Mouse (Mus musculus) hindbrain, embryonic 13.5 days (tissue): ENCODE measurements around the gene Pcdh18. TPM values are rescaled to one million over a fixed set of nuclear protein-coding genes. Genes with fewer than 3 reads are reported as not detected.
A peak's percentile ranks its signal among the peaks of the same experiment; 100 is the strongest.

ENCODE experiments used
- ATAC-seq: fragments of 200-750 bp; cut with Nextera tagmentation; 2 replicates; pipeline ENCODE4 v1.8.0; 2017; ENCODE audit warnings: moderate TSS enrichment; ENCODE audit not compliant: low FRiP score
- H3K27ac ChIP-seq: fragments of 300-500 bp; sonication (generic); 2 replicates; pipeline ENCODE4 v1.5.1; 2015; ENCODE audit warnings: inconsistent platforms, mild to moderate bottlenecking, moderate library complexity
- H3K27me3 ChIP-seq: fragments of 300-500 bp; sonication (generic); 2 replicates; pipeline ENCODE4 v1.6.1; 2015; ENCODE audit warnings: mild to moderate bottlenecking, inconsistent platforms
- H3K36me3 ChIP-seq: fragments of 300-500 bp; sonication (generic); 2 replicates; pipeline ENCODE4 v1.6.1; 2015; ENCODE audit warnings: mild to moderate bottlenecking, inconsistent platforms
- H3K4me1 ChIP-seq: fragments of 300-500 bp; sonication (generic); replicated peaks from 2 replicates; pipeline ENCODE4 v1.6.1; 2015; ENCODE audit warnings: inconsistent platforms
- H3K4me2 ChIP-seq: fragments of 300-500 bp; sonication (generic); 2 replicates; pipeline ENCODE4 v1.6.1; 2015; ENCODE audit warnings: inconsistent platforms, mild to moderate bottlenecking, moderate library complexity
- H3K4me3 ChIP-seq: fragments of 300-500 bp; sonication (generic); 2 replicates; pipeline ENCODE4 v1.5.1; 2015; ENCODE audit warnings: mild to moderate bottlenecking, inconsistent platforms
- H3K9ac ChIP-seq: fragments of 300-500 bp; sonication (generic); 2 replicates; pipeline ENCODE4 v1.6.1; 2015; ENCODE audit warnings: mild to moderate bottlenecking, inconsistent platforms
- H3K9me3 ChIP-seq: fragments of 300-500 bp; sonication (generic); 2 replicates; pipeline ENCODE4 v1.6.1; 2016; ENCODE audit warnings: inconsistent platforms
- WGBS: fragments of 180-500 bp; shearing (Covaris S2); methylation state at CpG from one replicate; pipeline ENCODE4 v1.1.7; 2015; 5-methylcytosine and 5-hydroxymethylcytosine counted together
- polyA plus RNA-seq: library from polyadenylated mRNA; unstranded; fragments of >200 nt; fragmentation: Nextera tagmentation; extraction: Ambion mirVana; gene quantifications from 2 replicates; pipeline ENCODE4 v1.2.1, GENCODE M21; 2015

Pcdh18 gene
- 28.0 and 28.8 TPM in 2 replicates for polyA plus RNA-seq

GRCm38 (mm10) chr3:49756870-49757625, at the start of gene Pcdh18:
Gene Pcdh18, minus strand, starts transcription at chr3:49757325.
- under 1% methylated on average over 43 of the region's 43 CpGs for WGBS
- no peaks in the 10 kb centered on the region for H3K36me3 ChIP-seq
- H3K9ac ChIP-seq = peak within 1 kb of the TSS; percentile 80
- H3K4me1 ChIP-seq = peaks cover 24% of the 10 kb centered on the region
- no peaks in the 10 kb centered on the region for H3K9me3 ChIP-seq
- peak within 1 kb of the TSS; percentile 82 for H3K4me2 ChIP-seq
- H3K27me3 ChIP-seq = no peaks in the 10 kb centered on the region
- peak within 1 kb of the TSS; percentile 71 for H3K4me3 ChIP-seq
- peak; percentile 90 for ATAC-seq
- peak within 1 kb of the TSS; percentile 89 for H3K27ac ChIP-seq

- Histone ChIP-seq H3K4me1 (no peaks in the 10 kb centered on the region), H3K36me3 (no peaks in the 10 kb centered on the region), H3K9me3 (no peaks in the 10 kb centered on the region), H3K9ac (no peak overlapping the region), H3K27me3 (no peaks in the 10 kb centered on the region), H3K4me3 (no peak overlapping the region), H3K4me2 (no peak overlapping the region), H3K27ac (no peak overlapping the region)
- no peak for ATAC-seq
- 56% methylated on average over 2 of the region's 2 CpGs for WGBS
Measured at GRCm38 (mm10) chr3:49806823-49807222, 49.7 kb upstream of the Pcdh18 start.

GRCm38 (mm10) chr3:49805511-49805910, 48.4 kb upstream of the Pcdh18 start:
- Histone ChIP-seq H3K9me3 (no peaks in the 10 kb centered on the region), H3K4me2 (no peak overlapping the region)

GRCm38 (mm10) chr3:49788296-49788695, 31.2 kb upstream of the Pcdh18 start:
- Histone ChIP-seq H3K27ac (no peak overlapping the region), H3K36me3 (no peaks in the 10 kb centered on the region), H3K4me2 (no peak overlapping the region), H3K27me3 (no peaks in the 10 kb centered on the region), H3K4me1 (no peaks in the 10 kb centered on the region), H3K9ac (no peak overlapping the region), H3K9me3 (no peaks in the 10 kb centered on the region), H3K4me3 (no peak overlapping the region)
- 5% methylated on average over 2 of the region's 2 CpGs for WGBS
- no peak for ATAC-seq

More at GRCm38 (mm10) chr3:49805511-49805910, 48.4 kb upstream of the Pcdh18 start:
- WGBS = 70% methylated on average over 1 of the region's 1 CpGs
- H3K27ac ChIP-seq = no peak overlapping the region
- H3K27me3 ChIP-seq = no peaks in the 10 kb centered on the region
- H3K4me3 ChIP-seq = no peak overlapping the region
- no peak for ATAC-seq
- no peak overlapping the region for H3K9ac ChIP-seq
- no peaks in the 10 kb centered on the region for H3K36me3 ChIP-seq
- no peaks in the 10 kb centered on the region for H3K4me1 ChIP-seq

- H3K9me3 ChIP-seq = no peaks in the 10 kb centered on the region
- H3K9ac ChIP-seq = no peak overlapping the region
- ATAC-seq = no peak
- H3K4me3 ChIP-seq = no peak overlapping the region
- no peak overlapping the region for H3K27ac ChIP-seq
- H3K36me3 ChIP-seq = no peaks in the 10 kb centered on the region
- H3K27me3 ChIP-seq = no peaks in the 10 kb centered on the region
- H3K4me2 ChIP-seq = no peak overlapping the region
- WGBS = 48% methylated on average over 4 of the region's 4 CpGs
- H3K4me1 ChIP-seq = no peaks in the 10 kb centered on the region
Measured at GRCm38 (mm10) chr3:49787719-49788118, 30.6 kb upstream of the Pcdh18 start.

- no peaks in the 10 kb centered on the region for H3K9me3 ChIP-seq
- no peaks in the 10 kb centered on the region for H3K27me3 ChIP-seq
- H3K4me3 ChIP-seq = no peak overlapping the region
- WGBS = 11% methylated on average over 3 of the region's 3 CpGs
- ATAC-seq = peak; percentile 89
- no peak overlapping the region for H3K27ac ChIP-seq
- H3K4me2 ChIP-seq = no peak overlapping the region
- H3K36me3 ChIP-seq = no peaks in the 10 kb centered on the region
- peaks cover 13% of the 10 kb centered on the region for H3K4me1 ChIP-seq
- H3K9ac ChIP-seq = no peak overlapping the region
Measured at GRCm38 (mm10) chr3:49768992-49769738, 12.0 kb upstream of the Pcdh18 start.

GRCm38 (mm10) chr3:49762711-49763110, 5.6 kb upstream of the Pcdh18 start:
- 78% methylated on average over 5 of the region's 5 CpGs for WGBS
- Histone ChIP-seq H3K4me1 (no peaks in the 10 kb centered on the region), H3K27me3 (no peaks in the 10 kb centered on the region), H3K9me3 (no peaks in the 10 kb centered on the region), H3K4me2 (no peak overlapping the region), H3K36me3 (no peaks in the 10 kb centered on the region), H3K4me3 (no peak overlapping the region), H3K9ac (no peak overlapping the region), H3K27ac (no peak overlapping the region)
- no peak for ATAC-seq

GRCm38 (mm10) chr3:49761971-49762370, 4.8 kb upstream of the Pcdh18 start:
- H3K4me2 ChIP-seq = no peak overlapping the region
- no peak overlapping the region for H3K4me3 ChIP-seq
- ATAC-seq = no peak
- H3K27ac ChIP-seq = no peak overlapping the region
- H3K36me3 ChIP-seq = no peaks in the 10 kb centered on the region
- H3K27me3 ChIP-seq = no peaks in the 10 kb centered on the region
- no peak overlapping the region for H3K9ac ChIP-seq
- H3K4me1 ChIP-seq = no peaks in the 10 kb centered on the region
- H3K9me3 ChIP-seq = no peaks in the 10 kb centered on the region

GRCm38 (mm10) chr3:49757626-49758019, 498 bp upstream of the Pcdh18 start:
- peak overlapping the region; percentile 82 for H3K4me2 ChIP-seq
- no peaks in the 10 kb centered on the region for H3K9me3 ChIP-seq
- H3K27me3 ChIP-seq = no peaks in the 10 kb centered on the region
- peaks cover 19% of the 10 kb centered on the region for H3K4me1 ChIP-seq
- WGBS = under 1% methylated on average over 6 of the region's 6 CpGs
- H3K36me3 ChIP-seq = no peaks in the 10 kb centered on the region
- peak overlapping the region; percentile 89; the same call in 1 of the 2 replicates for H3K27ac ChIP-seq
- ATAC-seq = peak; percentile 15; the same call in 1 of the 2 replicates
- H3K4me3 ChIP-seq = peak overlapping the region; percentile 71
- peak overlapping the region; percentile 80; the same call in 1 of the 2 replicates for H3K9ac ChIP-seq

- Histone ChIP-seq H3K27me3 (no peaks in the 10 kb centered on the region), H3K4me1 (peaks cover 31% of the 10 kb centered on the region), H3K9me3 (no peaks in the 10 kb centered on the region), H3K4me3 (peak overlapping the region; percentile 71), H3K9ac (peak overlapping the region; percentile 80), H3K36me3 (no peaks in the 10 kb centered on the region), H3K4me2 (peak overlapping the region; percentile 82), H3K27ac (peak overlapping the region; percentile 89)
- no peak; the same call in 1 of the 2 replicates for ATAC-seq
- WGBS = under 1% methylated on average over 36 of the region's 36 CpGs
Measured at GRCm38 (mm10) chr3:49755986-49756845, 909 bp downstream of the Pcdh18 start.

- peaks cover 5% of the 10 kb centered on the region for H3K36me3 ChIP-seq
- 71% methylated on average over 4 of the region's 4 CpGs for WGBS
- 0 out of 2 replicates have a peak overlapping the region, but pooled peaks have one; percentile 58 for H3K9ac ChIP-seq
- no peak for ATAC-seq
- H3K4me1 ChIP-seq = peaks cover 31% of the 10 kb centered on the region
- H3K27me3 ChIP-seq = no peaks in the 10 kb centered on the region
- H3K4me2 ChIP-seq = peak overlapping the region; percentile 82
- H3K9me3 ChIP-seq = no peaks in the 10 kb centered on the region
- peak overlapping the region; percentile 61 for H3K27ac ChIP-seq
- H3K4me3 ChIP-seq = peak overlapping the region; percentile 71
Measured at GRCm38 (mm10) chr3:49752766-49753165, 4.4 kb downstream of the Pcdh18 start.
